Mouse (Mus musculus) ovary, postnatal 10 days (tissue): ENCODE results near the gene Cep295nl.
"Not testable (repeated sequence)": the region's sequence is repeated elsewhere in the genome, so short reads cannot be mapped to it uniquely, and the experiment has no call there.

Experiments used
- DNase-seq: peaks from one replicate; pipeline ENCODE4 v3.0.0; 2022; ENCODE audit warnings: low spot score

Gene Cep295nl

DNA sequence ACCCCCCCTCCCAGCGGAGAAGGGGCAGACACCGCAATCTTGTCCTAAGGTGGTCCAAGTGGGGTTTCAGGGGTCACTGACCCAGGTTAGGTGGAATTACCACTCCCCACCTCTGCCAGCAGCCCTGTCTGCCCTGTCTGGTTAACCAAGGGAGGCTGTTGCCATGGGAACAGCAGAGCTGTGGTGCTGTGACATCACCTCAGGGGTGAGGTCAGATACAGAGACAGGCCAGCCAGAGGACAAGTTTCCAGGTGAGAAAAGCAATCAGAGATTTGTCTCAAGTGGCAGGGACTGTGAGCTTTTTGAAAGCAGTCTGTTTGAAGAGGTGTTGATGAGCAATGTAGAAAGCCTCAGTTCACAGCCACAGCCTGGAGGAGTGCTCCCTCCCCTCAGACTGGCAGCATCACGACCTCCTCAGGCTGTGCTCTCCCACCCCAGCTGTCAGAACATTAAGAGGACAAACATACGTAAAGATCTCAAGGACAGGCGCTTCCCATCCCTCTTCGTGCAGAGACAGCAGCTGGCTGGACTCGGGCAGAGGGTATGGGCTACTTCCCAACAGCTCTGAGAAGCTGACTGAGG, at the start of gene Cep295nl:
Cep295nl (minus strand) TSS at position 101 of the 582 bp plus-strand sequence.
- no peak for DNase-seq

- DNase-seq, result not testable (repeated sequence)
These were observed 45.5 kb upstream of the Cep295nl start for GRCm38 (mm10) chr11:118387816-118388215.

DNA sequence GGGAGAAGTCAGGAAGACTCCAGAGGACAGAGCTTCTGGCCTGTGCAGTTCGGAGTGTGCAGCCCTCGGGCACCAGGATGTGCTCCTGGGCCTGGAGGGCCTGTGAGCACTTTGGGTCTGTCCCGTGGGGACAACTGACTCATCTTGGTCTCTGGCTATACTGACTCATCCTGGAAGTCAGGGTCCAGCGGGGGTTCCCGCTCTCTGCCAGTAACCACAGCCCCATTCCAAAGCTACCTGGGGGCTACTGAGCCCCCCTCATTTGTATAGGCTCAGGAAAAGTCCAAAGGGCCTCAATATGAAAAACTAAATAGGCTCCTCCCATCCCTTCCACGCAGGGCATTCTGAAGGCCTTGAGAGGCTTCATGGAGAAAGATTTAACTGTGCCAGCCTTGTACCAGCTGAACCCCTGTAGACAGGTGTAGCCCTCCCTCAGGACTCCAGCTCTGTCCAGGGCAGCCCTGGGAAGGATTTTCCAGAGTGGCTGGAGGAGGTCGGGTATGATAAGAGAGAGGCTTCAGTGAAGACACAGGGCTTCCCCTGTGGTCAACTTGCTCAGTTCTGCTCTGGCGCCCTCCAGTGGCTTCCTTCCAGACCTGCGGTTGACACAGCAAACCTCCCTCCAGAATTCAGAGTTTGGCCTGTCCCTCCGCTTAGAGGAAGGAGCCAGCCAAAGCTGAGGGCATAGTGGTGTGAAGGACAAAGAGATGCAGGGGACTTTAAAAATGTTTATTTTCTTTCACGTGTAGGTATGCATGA, 37.1 kb upstream of the Cep295nl start:
- peak; percentile 67 for DNase-seq

GRCm38 (mm10) chr11:118378656-118379055, 36.4 kb upstream of the Cep295nl start:
- DNase-seq, result no peak

DNA sequence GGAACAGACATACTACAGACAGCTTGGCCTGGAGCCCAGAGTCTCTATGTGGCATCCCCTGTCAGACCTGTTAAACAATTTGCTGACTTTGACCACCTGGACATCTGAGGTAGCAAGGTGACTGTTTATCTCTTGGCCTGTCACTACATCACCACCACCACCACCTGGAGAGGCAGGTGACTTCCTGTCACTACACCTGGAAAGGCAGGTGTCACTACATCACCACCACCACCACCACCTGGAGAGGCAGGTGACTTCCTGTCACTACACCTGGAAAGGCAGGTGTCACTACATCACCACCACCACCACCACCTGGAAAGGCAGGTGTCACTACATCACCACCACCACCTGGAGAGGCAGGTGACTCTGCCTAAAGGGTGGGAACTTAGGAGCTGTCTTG, 34.0 kb upstream of the Cep295nl start:
- not testable (repeated sequence) for DNase-seq

- no peak for DNase-seq
These were observed 33.6 kb upstream of the Cep295nl start for GRCm38 (mm10) chr11:118375881-118376280.

DNA sequence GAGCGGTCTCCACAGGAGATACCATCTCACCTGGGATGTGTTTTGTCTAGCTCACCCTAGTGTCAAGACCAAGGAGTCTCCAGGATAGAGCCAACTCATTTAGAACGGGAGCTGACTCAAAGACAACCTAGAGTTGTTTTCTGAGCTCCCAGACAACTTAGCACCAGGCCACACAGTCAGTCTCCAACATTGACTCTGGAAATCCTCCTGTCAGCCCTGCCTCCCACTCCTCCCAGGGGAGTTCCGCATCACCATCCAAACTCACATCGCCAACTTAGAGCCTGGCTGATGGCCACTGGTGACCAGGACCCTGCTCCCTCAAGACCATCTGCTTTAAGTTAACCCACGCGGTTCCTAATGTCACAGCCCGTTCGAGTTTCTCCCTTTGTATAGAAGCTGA, 33.2 kb upstream of the Cep295nl start:
- DNase-seq, result no peak

GRCm38 (mm10) chr11:118375006-118375405, 32.7 kb upstream of the Cep295nl start:
- no peak for DNase-seq

DNA sequence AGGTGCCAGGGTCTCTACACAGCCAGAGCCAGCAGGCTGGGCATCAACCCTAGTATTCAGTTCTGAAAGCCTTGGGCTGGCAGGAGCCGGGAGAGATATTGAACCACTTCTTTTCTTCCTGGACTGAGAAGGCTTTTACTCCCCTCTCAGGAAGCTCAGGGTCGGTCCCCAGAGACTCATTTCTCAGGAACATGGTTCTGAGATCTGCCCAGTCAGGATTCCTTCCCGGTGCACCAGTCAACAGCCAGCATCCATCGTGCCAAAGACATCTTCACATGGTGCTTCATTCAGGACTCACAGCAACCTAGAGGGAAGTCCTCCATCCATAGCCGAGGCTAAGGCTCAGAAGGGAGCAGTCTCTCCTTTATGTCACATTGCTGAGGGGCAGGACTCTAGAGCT, 32.2 kb upstream of the Cep295nl start:
- DNase-seq, result no peak

DNA sequence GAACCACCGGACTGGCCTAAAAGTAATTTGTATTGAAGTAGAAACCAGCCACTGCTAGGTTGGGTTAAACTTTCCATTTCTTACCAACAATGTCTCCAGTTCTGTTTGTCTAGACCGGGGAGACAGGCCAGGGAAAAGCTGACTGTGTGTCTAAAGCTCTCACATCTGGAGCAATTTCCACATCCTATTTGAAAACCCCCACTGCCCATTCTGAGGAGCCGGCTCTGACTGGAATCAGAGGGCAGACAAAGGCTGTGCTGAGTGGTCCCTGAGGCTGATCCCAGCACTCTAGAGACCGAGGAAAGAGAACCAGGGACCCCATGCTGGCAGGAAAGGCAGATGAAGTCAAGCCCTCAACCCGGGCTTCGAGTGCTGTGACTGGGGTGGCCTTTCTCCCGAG, 30.3 kb upstream of the Cep295nl start:
- no peak for DNase-seq

- no peak for DNase-seq
These were observed 29.6 kb upstream of the Cep295nl start for GRCm38 (mm10) chr11:118371876-118372275.

DNA sequence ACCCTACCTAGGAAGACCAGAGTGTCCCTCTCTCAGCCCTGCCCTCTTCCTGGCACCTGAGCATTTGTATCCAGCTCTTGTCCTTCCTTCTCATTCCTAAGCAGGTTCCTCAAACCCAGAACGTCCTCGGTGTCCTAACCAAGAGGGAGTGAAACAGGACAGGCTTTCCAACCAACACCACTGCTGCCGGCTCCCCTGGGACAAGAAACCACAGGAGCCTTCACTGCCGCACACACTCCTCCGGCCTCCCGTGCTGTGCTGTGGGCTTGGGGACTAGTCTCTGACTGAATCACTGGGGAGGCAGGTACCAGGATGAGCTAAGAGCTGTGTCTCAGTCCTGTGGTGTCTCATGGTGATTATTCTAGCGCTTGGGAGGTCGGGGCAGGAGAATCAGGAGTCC, 27.4 kb upstream of the Cep295nl start:
- DNase-seq, result no peak

DNA sequence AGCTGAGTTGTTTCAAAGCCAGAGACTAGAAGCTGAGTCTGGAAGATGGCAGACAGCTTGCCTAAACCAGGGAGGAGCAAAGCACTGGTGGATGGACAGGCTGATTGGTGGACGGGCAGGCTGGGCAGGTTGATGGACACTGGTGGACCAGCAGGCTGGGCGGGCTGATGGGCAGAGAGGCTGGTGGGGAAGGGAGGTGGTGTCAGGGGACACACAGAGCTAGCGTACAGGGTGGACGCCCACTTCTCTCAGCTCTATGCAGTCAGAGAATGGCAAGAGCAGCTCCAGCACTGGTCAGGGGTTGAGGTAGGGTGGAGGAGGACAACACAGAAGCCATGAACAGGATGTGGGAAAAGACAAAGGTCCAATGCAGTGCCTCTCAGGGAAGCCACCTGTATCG, 27.0 kb upstream of the Cep295nl start:
- DNase-seq, result no peak

GRCm38 (mm10) chr11:118368330-118368729, 26.0 kb upstream of the Cep295nl start:
- DNase-seq, result no peak

GRCm38 (mm10) chr11:118366559-118366958, 24.3 kb upstream of the Cep295nl start:
- no peak for DNase-seq

- no peak for DNase-seq
These were observed 23.8 kb upstream of the Cep295nl start for GRCm38 (mm10) chr11:118366108-118366507.

GRCm38 (mm10) chr11:118365171-118365570, 22.9 kb upstream of the Cep295nl start:
- no peak for DNase-seq

GRCm38 (mm10) chr11:118364021-118364420, 21.7 kb upstream of the Cep295nl start:
- DNase-seq, result no peak

DNA sequence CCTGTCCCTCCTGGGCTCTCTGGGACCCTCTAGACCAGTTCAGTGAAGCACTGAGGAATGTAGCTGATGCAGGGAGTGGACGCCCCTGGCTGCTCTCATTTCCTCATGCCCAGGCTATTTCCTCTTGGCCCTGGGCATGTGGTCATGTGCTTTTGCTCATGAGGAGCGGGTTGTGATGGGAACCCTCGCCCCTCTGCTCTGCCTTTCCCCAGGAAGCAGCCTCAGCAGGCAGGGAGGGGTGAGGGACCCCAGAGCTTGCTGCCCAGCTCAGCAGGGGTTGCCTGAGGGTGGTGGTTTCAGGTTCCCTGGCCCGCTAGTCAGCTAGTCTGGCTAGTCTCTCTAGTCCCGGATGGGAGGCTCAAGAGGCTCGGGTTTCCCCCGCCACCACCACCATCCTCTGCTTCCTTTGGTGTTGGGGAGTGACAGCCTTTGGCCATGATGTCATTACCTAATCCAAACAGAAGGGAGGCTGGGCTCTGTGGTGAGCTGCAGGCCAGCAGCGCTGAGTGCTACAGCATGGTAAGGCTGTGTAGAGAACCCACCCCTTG, 20.7 kb upstream of the Cep295nl start:
- DNase-seq, result no peak

GRCm38 (mm10) chr11:118362501-118362900, 20.2 kb upstream of the Cep295nl start:
- DNase-seq, result no peak

DNA sequence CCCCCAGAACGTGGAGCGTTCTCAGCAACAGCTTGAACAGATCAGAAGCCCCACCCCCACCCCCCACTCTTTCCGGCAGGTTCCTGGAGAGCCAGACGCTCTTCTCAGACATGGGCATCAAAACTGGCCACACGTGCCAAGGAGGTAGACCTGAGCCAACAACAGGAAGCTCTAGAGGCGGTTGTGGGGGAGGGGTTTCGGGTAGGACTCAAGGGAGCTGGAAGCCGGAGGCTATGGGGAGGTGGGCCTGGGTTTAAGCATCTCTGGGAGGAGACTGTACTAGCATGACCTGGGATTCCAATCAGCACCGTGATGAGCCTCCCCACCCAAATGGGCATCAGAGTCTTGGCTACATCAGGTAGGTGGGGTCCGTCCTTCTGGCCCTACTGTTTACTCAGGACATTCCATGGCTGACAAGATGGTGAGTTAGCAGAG, 18.6 kb upstream of the Cep295nl start:
- DNase-seq, result no peak

GRCm38 (mm10) chr11:118360491-118360890, 18.2 kb upstream of the Cep295nl start:
- no peak for DNase-seq

GRCm38 (mm10) chr11:118355640-118356039, 13.3 kb upstream of the Cep295nl start, which contains the start of gene Timp2:
TSS of gene Timp2 (minus strand) at chr11:118355740.
- DNase-seq, result no peak
